Mouse (Mus musculus) gastrocnemius, postnatal 4 days (tissue): ENCODE measurements around the gene Emg1. TPM values are rescaled to one million over a fixed set of nuclear protein-coding genes. Genes with fewer than 3 reads are reported as not detected.
"Not testable (repeated sequence)": the region's sequence is repeated elsewhere in the genome, so short reads cannot be mapped to it uniquely, and the experiment has no call there.

Experiments used
- DNase-seq, 2 experiments: peaks; one replicate each; pipeline ENCODE4 v3.0.0; 2021 to 2022; ENCODE audit warnings: low spot score in 2 of 2, mixed read lengths in 2 of 2
- total RNA-seq, 2 experiments: library from RNA; stranded (reverse); gene quantifications; 2 replicates each; pipeline ENCODE4 v1.2.3; 2021

The Emg1 gene
- total RNA-seq, 2 experiments from 2014 or later: 71.0 to 82.6 TPM

DNA sequence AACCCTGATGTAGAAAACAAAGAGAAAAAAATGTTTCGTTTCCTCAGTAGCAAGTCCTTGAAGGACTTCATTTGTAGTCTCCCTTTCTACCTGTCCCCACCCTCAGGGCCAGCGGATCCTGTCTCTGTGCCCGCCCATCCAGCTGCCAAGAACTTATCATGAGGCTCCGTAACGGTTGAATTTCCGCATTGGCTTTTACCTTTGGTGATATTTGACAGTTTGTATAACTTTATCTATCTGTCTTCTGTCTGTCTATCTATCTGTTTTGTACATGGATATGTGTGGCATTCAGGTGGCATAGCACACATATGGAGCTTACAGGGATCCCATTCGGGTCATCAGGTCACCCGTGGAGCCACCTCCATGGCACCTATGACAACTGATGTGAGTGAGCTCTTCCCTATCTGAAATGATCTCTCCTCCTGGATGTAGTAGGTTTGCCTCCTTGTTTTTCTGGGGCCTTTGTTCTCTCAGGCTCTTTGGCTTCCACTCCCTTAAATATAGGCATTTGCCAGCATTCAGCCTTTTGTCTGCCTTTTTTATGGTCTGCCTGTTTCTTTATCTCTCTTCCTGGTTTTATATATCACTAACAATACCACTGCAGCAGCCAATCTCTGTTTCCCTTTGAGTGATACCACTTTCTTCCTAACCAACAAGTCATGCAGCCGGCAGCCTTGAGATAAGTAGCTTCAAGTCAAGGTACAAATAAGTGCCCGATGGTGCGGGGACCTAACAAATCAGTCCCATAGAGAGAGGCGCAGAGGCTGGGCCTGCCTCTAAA, 26.2 kb downstream of the Emg1 start:
- no peak for DNase-seq

DNA sequence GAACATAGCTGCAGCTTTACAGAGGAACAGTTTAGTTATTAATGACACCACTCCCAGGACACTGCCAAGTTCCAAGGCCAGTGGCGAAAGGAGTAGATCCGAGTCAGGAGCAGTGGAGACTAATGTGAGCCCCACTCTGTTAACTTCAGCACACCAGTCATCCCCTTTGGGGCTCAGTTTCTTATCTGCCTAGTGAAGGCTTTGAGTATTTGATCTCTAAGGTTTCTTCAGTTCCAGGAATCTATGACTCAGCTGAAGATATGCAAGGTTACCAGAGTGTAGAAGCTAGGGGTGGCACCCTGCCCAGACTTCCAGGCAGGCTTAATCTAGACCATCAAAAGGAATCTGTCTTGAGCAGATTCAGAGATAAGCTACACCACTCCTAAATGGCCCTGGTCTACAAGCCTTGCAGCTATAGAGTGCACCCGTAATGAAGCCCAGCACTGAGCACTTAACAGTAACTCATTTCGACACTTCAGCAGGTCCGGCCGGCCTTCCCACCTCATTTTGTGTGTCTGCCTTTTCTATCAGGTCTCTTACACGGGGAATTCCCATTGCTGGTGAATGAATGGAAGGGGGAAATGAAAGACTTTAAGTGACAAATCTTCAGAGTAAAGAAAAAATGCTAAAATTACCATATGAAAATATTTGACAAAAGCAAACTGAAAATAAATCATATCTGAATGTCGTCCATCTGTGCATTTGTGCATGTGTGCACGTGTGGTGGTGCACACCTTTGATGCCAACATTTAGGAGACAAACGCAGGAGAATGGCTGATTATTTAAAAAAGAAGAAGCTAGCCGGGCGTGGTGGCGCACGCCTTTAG, 28.2 kb downstream of the Emg1 start:
- DNase-seq: no peak

DNA sequence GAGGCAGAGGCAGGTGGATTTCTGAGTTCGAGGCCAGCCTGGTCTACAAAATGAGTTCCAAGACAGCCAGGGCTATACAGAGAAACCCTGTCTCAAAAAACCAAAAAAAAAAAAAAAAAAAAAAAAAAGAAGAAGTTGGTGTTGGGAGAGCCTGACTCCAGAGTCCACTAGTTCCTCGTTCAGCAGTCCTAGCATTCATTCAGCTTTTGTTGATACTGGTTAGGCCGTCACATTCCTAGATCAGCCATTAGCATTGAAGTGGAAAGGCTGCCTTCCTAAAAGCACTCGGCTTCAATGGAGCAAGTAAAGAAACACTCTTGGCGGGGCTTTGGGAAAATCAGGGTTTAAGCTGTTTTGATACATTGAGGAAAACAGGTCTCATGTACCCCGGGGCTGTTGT, 29.7 kb downstream of the Emg1 start:
- DNase-seq: not testable (repeated sequence)

DNA sequence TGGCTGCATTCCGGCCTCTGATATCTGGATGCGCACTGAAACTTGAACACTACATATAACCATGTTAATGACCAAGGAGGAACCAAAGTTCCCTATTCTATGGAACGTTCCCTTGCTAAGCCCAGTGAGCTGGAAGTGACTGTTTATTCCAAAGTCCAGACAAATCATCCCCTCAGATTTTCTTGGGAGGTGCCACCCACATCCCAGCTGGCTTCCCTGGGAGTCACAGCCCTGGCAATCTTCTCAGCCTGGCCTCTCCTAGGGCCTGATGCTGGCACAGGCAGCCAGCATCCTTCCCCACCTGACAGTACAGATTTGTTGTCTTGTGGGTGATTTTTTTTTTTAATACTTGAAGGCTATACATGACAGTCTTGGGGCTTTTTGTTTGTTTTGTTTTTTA, 32.5 kb downstream of the Emg1 start:
- DNase-seq: no peak

DNA sequence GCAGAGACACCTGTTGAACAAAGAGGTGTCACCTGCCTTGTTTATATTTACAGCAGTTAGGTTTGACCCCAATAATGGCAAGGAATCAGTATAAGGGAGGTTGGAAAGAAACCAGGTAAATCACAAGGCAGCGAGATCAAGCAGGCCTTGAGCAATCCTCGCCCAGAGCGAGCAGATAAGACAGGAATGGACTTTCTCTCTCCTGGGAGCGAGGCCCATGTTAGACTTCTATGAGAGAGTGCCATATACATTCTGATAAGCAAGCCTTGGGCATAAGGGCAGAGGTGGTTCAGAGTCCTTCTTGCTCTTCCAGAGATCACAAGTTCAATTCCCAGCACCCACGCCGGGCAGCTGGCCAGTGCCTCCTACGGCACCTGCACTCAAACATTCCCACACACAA, 33.2 kb downstream of the Emg1 start:
- DNase-seq: no peak

DNA sequence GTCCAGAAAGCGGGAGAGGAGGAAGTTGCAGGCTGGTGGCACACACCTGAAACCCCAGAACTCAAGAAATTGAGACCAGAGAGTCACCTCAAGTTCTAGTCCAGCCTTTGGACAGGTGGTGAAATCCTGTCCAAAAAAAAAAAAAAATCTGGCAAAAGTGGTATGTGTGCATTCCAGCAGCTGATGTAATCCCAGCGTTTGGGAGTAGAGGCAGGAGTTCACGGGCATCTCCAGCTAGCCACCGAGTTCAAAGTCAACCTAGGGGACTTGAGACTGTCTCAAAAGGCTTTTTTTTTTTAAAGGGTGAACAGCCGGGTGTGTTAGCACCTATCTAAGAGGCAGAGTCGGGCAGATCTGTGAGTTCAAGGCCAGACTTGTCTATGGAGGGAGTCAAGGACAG, 35.8 kb downstream of the Emg1 start:
- no peak for DNase-seq

DNA sequence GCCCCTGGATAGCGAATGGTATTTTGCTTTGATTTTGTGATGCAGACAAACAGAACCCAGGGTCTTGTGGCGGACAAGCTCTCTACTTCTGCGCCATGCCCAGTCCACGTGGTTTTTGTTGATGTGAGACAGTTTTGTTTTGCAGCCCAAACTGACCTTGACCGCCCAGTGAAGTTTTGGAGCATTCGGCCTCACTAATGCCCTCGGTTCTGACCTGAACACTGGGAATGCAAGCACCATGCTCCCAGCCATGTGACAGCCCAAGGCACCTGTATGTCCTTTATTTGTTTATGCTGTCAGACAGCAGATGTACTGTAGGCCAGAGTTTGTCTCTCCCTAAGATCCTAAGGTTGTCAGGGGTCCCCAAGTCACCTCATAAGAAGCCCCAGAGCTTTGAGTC, 37.4 kb downstream of the Emg1 start:
- no peak for DNase-seq

DNA sequence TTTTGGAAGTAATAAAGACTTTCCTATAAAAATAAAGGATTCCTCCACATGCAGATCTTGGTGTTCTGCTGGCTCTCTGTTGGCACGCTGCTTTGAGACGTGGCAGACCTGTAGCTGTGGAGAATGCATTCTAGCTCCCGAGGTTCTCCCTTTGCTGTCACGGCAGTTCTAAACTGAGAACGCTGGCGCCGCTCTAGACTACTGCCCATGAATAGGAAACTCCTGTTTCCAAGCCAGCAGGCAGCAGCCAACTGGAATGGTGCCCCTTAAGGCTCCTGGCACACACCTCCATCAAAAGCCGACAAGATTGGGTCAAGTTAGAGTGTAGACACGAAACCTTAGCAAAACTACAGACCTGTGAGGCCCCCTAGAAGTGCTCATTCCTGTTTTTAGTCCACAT, 38.4 kb downstream of the Emg1 start:
- DNase-seq: no peak

DNA sequence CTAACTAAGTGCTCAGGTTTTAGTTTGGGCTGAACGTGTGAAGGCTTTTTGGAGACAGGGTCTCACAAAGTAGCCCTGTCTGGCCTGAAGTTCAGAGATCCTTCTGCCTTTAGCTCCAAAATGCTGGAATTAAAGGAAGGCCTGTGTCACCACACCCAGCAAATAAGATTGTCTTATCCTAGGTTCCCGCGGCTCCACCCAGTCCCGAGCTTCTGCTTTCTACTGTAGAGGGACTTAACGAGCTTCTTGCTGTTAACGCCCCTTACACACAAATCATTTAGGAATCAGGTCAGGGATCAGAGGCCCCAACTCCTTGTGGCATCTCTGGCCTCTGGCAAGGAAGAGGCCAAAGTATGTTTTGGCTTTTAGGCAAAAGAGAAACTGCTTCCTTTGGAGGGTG, 39.9 kb downstream of the Emg1 start:
- DNase-seq: no peak

DNA sequence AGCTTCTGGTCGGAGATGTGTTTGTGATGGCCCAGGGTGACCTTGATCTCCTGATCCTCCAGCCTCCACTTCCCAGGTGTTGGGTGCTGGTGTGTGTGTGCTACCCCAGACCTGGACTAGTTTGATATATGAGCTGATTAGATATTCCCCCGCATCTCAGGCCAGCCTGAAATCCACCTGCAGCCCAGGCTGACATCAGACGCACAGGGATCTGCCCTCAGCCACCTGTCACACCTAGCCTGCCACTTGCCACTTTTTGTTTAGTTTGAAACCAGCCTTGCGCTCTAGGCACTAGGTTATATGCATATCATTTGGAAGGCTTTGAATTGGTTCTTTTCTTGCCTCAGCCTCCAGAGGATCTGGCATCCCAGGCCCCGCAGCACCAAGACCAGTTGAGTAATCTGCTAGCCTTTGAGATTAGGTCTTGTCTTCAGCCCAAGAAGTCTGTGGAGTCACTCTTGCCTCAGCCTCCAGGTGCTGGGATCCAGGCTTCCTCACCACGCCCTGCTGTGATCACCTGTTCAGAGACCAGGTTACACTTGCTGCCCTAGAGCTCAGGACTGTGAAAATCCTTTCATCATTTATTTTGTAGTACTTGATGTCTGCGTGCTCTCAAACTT, 41.6 kb downstream of the Emg1 start:
- no peak for DNase-seq

DNA sequence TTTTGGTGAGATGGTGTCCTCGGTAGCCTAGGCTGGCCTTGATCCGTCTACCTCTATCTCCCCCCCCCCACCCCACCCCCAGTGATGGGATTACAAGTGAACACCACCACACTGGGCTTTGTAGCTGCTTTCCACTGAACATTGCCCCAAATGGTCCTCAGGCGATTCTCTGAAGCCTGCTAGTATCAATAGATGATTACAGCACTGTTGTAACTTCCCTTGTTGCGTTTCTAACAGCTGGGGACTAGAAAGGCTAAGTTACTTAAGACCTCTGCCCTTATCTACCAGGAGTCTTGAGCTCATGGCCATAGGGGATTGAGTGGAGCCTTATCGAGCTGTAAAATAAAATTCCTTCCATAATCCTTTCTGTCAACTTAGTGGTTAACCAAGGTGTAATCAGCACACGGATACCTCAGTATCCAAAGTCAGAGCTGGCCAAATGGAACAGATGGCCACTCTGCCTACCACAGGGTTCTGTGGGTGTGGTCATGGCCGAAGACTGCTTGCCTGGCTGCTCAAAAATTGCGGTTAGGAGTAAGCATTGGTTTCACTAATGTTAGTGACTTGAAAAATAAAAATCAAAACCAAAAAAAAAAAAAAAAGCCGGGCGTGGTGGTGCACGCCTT, 42.6 kb downstream of the Emg1 start:
- DNase-seq: no peak

DNA sequence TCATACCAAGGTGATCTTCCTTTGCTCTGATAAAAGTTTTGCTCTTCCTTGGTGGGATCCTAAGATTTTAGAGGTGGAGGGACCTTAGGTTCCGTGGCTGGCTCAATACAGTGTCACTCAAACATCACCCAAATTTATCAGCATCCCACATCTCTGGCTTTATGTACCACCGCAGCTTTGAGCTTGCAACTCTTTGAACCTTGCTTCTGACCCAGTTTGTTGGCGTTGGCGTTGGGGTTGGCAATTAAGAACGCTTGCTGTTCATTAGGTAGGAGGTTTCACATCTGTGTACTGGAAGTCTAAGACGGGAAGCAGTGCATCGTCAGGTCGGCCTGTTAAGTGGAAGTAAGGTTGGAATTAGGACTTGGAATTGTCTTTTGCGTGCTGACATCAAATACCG, 47.0 kb downstream of the Emg1 start:
- DNase-seq: no peak

DNA sequence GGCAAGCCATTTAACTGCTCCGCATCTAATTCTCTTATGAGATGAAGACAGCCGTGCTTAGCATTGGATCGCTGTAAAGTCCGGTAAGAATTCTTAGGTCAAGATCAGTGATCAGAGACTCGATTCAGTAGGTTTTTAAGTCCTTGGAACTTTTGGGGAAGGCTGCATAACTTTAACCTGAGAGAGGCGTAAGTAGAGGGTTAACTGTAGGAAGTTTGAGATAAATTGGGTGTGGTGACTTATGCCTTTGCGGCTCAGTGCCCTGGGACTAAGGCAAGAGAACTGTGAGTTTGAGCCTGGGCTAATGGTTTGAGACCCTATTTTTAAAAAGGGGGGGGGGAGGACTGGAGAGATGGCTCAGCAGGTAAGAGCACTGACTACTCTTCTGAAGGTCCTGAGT, 47.7 kb downstream of the Emg1 start:
- DNase-seq: no peak

DNA sequence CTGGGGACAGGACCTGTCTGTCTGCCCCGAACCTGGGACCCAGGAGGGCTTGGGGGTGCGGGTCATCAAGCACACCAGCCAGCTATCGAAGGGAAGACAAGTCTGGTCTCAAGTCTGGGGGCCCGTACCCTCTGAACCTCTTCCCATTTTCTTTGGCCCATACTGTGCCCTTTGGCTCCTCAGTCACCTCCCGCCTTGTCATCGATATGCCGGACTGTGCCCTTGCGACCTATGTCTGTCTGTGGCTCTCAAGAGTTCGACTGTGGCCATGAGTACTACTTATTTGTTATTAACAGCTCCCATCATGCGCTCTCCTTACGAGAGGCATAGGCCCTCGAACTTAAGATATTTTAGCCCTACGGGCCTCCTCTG, 48.6 kb downstream of the Emg1 start:
- DNase-seq: no peak

DNA sequence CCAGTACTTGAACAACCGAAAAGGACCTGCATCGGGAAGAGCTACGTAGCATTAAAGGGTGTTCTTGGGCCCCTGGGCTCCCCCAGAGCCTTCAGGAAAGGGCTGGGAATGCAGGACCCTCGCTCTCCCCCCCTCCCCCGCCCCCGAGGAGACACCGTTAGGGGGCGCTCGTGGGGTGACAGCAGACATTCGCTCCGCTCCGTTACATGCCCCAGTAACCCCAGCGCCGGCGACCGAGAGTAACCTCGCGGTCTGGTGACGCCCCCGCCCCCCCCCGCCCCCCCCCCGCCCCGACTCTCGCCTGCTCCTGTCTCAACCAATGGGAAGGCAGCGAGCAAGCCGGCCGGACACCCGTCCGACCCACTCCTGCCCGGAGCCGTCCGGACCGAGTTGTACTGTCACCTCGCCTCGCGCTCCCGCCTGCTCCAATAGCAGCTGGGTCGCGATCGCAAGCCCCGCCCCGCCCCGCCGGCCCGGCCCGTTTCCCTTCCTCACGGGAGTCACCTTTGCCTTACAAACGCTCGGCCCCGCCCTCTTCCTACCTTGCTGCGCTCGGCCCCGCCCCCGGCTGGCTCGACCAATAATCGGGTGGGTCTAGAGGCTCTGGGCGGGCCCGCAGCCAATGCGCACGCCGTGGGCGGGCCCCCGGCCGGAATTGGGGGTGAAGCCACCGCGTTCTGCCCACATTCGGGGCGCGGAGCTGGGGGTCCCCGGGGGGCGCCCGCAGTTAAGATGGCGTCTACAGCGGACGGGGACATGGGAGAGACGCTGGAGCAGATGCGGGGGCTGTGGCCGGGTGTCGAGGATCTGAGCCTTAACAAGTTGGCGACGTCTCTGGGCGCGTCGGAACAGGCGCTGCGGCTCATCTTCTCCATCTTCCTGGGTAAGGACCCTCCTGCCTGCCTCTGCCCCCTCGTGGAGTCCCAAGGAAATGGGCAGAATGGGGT, 49.2 kb downstream of the Emg1 start, which contains the start of gene Lpcat3:
Lpcat3 (plus strand) TSS at position 551 of the 947 bp plus-strand sequence.
- DNase-seq: peak; percentile 91 to 97

DNA sequence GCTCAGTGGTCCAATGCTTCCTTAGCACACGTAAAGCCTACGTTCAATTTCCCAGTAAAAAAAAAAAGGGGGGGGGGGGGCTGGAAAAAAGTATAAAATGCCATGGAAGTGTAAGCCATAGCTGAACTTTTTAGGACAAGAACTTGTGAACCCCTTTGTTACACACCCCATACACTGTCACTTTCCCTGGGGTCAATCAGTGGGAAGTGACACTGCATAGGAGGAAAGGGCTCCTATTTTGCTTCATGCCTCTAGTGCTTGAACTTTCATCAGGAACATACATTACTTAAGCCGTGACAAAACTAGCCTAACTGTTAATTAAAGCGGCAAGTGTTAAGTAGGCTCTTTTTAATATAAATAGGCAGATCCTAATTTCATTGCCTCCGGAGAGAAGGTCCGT, 50.0 kb downstream of the Emg1 start:
- no peak for DNase-seq

DNA sequence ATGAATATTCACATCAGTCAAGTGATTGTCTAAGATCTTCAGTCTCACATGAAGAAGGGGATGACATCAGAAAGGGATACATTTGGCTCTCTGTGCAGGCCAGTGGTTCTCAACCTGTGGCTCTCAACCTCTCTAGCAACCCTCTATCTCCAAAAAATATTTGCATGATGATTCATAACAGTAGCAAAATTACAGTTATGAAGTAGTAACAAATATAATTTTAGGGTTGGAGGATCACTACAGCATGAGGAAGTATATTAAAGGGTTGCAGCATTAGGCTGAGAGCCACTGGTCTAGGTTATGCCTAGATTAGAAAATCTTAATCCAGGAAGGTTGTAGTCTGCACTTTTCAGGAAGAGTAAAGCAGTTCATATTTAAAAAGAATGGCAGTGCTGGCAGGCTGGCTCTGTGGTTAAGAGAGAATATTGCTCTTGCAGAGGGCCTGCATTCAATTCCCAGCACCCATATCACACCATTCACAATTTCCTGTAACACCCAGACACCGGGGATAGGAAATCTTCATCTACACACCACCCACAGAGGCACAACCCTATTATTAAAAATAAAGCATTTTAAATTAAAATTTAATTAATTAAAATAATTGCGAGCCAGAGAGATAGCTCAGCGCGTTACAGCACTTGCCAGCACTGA, 50.7 kb downstream of the Emg1 start:
- no peak for DNase-seq

DNA sequence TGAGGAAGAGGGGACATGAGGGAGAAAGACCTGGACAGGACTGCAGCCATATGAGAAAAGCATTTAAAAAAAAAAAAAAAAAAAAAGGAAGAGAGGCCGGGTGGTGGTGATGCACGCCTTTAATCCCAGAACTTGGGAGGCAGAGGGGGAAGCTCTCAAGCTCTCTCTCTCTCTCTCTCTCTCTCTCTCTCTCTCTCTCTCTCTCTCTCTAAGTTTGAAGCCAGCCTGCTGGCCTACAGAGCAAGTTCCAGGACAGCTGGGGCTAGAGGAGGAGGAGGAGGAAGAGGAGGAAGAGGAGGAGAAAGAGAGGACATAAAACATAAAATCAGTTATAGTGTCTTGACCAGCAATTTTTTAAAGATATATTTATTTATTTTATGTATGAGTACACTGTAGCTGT, 53.9 kb downstream of the Emg1 start:
- DNase-seq: no peak

DNA sequence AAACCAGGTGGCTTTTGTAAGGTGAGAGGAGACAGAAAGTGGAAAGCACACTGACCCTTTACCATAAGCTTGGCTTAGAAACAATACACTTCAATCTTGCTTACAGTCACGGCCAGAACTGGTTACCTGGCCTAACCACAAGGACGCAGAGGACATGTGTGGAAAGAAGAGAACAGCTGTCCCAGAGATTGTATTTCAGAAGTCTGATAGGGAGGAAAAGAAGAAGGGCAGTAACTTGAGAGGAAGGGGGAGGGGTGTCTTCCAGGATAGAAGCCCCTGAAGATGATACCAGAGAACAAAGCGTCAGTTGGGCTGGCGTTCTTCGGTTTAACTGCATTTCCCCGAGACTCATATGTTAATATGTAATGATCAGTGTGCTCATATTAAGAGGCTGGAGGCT, 56.1 kb downstream of the Emg1 start:
- DNase-seq: no peak
